Mouse (Mus musculus) embryonic fibroblast, embryonic 13.5 days (primary cell): Measurements from ENCODE around the gene Zbtb48. TPM values are rescaled to one million over a fixed set of nuclear protein-coding genes. Genes with fewer than 3 reads are reported as not detected.

ENCODE experiments used
- H3K27ac ChIP-seq: 2 replicates; pipeline ENCODE4 v1.5.1; 2012; ENCODE audit warnings: low read length, control low read depth, inconsistent platforms; ENCODE audit not compliant: insufficient read depth
- H3K4me1 ChIP-seq: 2 replicates; pipeline ENCODE4 v1.6.1; 2011; ENCODE audit warnings: low read length; ENCODE audit not compliant: control insufficient read depth, insufficient read depth
- H3K4me3 ChIP-seq: 2 replicates; pipeline ENCODE4 v1.5.1; 2011; ENCODE audit warnings: mild to moderate bottlenecking, control low read depth, low read length; ENCODE audit not compliant: insufficient read depth
- CTCF ChIP-seq: IDR thresholded peaks from 2 replicates; pipeline ENCODE4 v1.5.1; 2011; ENCODE audit warnings: mild to moderate bottlenecking, control low read depth, low read length, moderate library complexity, borderline replicate concordance; ENCODE audit not compliant: insufficient read depth
- POLR2A ChIP-seq: IDR thresholded peaks from 2 replicates; pipeline ENCODE4 v1.6.1; 2011; ENCODE audit warnings: low read depth, mild to moderate bottlenecking, control low read depth, low read length, moderate library complexity
- polyA plus RNA-seq: library from polyadenylated mRNA; stranded (reverse); fragments of >200 nt; gene quantifications from 2 replicates; pipeline ENCODE4 v1.2.4, GENCODE M21; 2011; ENCODE audit warnings: low read depth; ENCODE audit not compliant: missing spikeins, insufficient read length

Gene Zbtb48
- polyA plus RNA-seq, result 5.7 and 7.5 TPM in 2 replicates

- Histone ChIP-seq H3K4me1 (peaks cover 3% of the 10 kb centered on the region; the same call in 1 of the 2 replicates), H3K4me3 (peak within 1 kb of the TSS; percentile 90), H3K27ac (no peak within 1 kb of the TSS)
- TF ChIP-seq POLR2A, result peak; percentile 90
- TF ChIP-seq CTCF, result no peak
Measured at GRCm38 (mm10) chr4:152027524-152027923, at the start of gene Zbtb48. TSS of gene Zbtb48 (minus strand) at chr4:152027671.

GRCm38 (mm10) chr4:152077191-152077590, 49.7 kb upstream of the Zbtb48 start:
- no peak overlapping the region for H3K27ac ChIP-seq
- no peak for TF ChIP-seq POLR2A
- no peak for TF ChIP-seq CTCF

GRCm38 (mm10) chr4:152074548-152074947, 47.1 kb upstream of the Zbtb48 start:
- H3K27ac ChIP-seq, result no peak overlapping the region
- no peaks in the 10 kb centered on the region for H3K4me1 ChIP-seq
- no peak for TF ChIP-seq CTCF
- no peak for TF ChIP-seq POLR2A
- H3K4me3 ChIP-seq, result no peak overlapping the region

More at GRCm38 (mm10) chr4:152077191-152077590, 49.7 kb upstream of the Zbtb48 start:
- no peaks in the 10 kb centered on the region for H3K4me1 ChIP-seq
- no peak overlapping the region for H3K4me3 ChIP-seq

GRCm38 (mm10) chr4:152073715-152074114, 46.2 kb upstream of the Zbtb48 start:
- TF ChIP-seq CTCF (no peak), POLR2A (no peak)

GRCm38 (mm10) chr4:152072655-152073054, 45.2 kb upstream of the Zbtb48 start:
- no peak overlapping the region for H3K27ac ChIP-seq

More at GRCm38 (mm10) chr4:152073715-152074114, 46.2 kb upstream of the Zbtb48 start:
- Histone ChIP-seq H3K4me3 (no peak overlapping the region), H3K27ac (no peak overlapping the region), H3K4me1 (no peaks in the 10 kb centered on the region)

GRCm38 (mm10) chr4:152072121-152072601, 44.7 kb upstream of the Zbtb48 start, which contains the start of gene Plekhg5:
TSS of gene Plekhg5 (plus strand) at chr4:152072498.
- H3K27ac ChIP-seq, result no peak within 1 kb of the TSS
- H3K4me3 ChIP-seq, result no peak within 1 kb of the TSS
- H3K4me1 ChIP-seq, result no peaks in the 10 kb centered on the region
- TF ChIP-seq POLR2A, result no peak
- no peak for TF ChIP-seq CTCF

More at GRCm38 (mm10) chr4:152072655-152073054, 45.2 kb upstream of the Zbtb48 start:
- H3K4me3 ChIP-seq, result no peak overlapping the region
- no peaks in the 10 kb centered on the region for H3K4me1 ChIP-seq
- TF ChIP-seq POLR2A (no peak), CTCF (no peak)

- Histone ChIP-seq H3K27ac (no peak overlapping the region), H3K4me1 (no peaks in the 10 kb centered on the region), H3K4me3 (no peak overlapping the region)
- no peak for TF ChIP-seq POLR2A
- TF ChIP-seq CTCF, result no peak
Measured at GRCm38 (mm10) chr4:152070494-152071396, 43.3 kb upstream of the Zbtb48 start.

- no peak overlapping the region for H3K4me3 ChIP-seq
- H3K27ac ChIP-seq, result no peak overlapping the region
- H3K4me1 ChIP-seq, result no peaks in the 10 kb centered on the region
- TF ChIP-seq CTCF (no peak), POLR2A (no peak)
Measured at GRCm38 (mm10) chr4:152069245-152069644, 41.8 kb upstream of the Zbtb48 start.

GRCm38 (mm10) chr4:152068166-152068724, 40.8 kb upstream of the Zbtb48 start:
- TF ChIP-seq CTCF, result no peak
- TF ChIP-seq POLR2A, result no peak
- Histone ChIP-seq H3K4me1 (no peaks in the 10 kb centered on the region), H3K4me3 (no peak overlapping the region), H3K27ac (no peak overlapping the region)

- no peak for TF ChIP-seq POLR2A
- no peak for TF ChIP-seq CTCF
- H3K4me3 ChIP-seq, result no peak overlapping the region
- no peak overlapping the region for H3K27ac ChIP-seq
- H3K4me1 ChIP-seq, result no peaks in the 10 kb centered on the region
Measured at GRCm38 (mm10) chr4:152067280-152067679, 39.8 kb upstream of the Zbtb48 start.
